Mouse (Mus musculus) c-Kit-positive CD71-positive TER-119-negative erythroid progenitor cells, embryonic 14.5 days (primary cell): ENCODE data around the gene Gys2.
A peak's percentile ranks its signal among the peaks of the same experiment; 100 is the strongest.
"Not testable (repeated sequence)": the region's sequence is repeated elsewhere in the genome, so short reads cannot be mapped to it uniquely, and the experiment has no call there.

Source experiments
- DNase-seq: peaks from one replicate; pipeline ENCODE4 v3.0.0-alpha.2; 2013; ENCODE audit warnings: low read depth

The Gys2 gene

DNA sequence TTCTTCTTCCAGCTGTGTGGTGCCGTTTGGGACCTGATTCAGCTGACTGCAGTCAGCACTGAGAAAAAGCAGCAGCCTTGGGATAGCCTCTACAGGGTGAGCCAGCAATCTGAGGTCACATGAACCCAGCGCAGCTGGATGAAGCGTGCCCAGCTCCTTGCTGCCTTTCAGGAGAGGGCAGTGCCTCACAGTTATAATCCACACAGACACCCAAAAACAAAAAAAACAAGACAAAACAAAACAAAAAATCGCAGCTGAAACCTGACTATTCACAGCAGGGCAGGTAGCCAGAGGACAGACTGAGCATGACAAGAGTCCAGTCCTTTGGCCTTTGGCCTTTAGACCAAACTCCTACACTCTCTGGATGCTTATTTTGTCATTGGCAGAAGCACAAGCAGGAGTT lies at the start of gene Gys2:
Gene Gys2, minus strand, starts transcription at position 309 of the 403 bp plus-strand sequence.
- DNase-seq = no peak

DNA sequence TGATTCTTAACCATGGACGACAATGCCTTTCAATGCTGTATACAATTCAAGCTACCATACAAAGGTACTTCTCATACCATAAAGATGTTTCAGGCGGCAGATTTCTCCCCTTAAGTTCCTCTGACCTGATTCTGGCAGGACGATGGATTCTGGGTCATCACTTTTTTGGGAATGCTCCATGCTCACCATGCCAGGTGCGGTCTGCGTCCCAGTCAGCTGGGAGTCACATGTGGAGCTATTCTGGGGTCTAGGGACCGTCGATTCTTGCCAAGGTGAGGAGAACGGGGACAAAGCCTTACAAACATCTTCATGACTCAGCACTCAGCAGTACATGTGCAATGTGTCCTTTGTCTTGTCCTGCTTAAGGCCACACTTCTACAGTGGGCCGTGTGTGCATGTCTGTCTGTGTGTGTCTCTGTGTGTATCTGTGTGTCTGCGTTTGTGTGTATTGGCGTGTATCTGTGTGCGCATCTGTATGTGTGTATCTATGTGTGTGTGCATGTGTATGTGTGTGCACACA lies 48.7 kb upstream of the Gys2 start:
- no peak for DNase-seq

DNA sequence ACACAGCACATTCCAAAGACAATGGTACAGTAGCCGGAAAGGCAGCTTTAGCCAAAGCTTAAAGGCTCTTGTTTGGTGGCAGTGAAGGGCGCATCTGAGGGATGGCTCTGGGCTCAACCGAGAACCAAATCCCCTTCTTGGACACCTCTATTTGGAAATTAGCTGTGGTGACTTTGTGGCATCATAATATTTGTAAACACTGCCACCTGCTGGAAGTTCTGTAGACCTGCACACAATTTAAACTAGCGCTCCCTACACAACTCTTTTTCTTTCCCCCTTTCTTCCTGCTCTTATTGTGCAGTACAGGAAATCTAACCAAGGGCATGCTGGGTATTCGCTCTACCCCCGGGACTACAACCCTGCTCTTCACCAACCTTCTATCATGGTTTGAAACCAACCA lies 46.2 kb upstream of the Gys2 start:
- peak; percentile 16 for DNase-seq

DNA sequence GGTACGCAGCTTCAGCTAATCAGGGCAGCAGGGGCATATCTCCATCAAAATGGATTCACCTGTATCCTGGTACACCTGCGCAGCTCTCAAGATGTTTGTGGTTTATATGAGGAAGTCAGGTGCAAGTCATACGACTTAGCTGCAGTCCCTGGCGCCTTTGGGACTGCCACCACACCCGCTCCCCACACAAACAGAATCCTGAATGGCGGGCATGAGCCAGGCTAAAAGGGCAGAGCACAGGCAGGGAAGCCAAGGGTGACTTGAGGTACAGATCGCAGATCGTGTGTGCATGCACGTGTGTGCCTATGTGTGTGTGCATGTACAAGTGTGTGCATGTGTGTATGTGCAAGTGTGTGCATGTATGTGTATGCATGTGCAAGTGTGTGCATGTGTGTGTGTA lies 42.5 kb upstream of the Gys2 start:
- not testable (repeated sequence) for DNase-seq

DNA sequence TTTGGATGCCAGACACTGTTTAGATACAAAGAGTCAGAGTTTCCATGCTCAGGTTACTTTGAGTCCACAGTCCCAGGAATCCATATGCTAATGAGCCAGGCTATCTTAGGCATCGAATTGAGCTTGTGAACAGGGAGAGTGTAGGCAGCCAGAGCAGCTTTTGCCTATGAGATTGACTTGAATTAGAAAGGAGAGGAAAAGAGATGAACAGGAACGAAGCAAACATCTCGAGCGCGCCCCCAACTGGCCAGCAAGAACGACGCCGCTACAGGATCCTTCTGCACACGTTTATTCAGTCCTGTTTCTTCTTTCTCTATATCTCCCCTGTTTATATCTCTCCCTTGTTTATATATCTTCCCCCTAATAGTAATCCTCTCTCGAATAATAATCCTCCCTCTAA lies 42.0 kb upstream of the Gys2 start:
- DNase-seq = no peak

DNA sequence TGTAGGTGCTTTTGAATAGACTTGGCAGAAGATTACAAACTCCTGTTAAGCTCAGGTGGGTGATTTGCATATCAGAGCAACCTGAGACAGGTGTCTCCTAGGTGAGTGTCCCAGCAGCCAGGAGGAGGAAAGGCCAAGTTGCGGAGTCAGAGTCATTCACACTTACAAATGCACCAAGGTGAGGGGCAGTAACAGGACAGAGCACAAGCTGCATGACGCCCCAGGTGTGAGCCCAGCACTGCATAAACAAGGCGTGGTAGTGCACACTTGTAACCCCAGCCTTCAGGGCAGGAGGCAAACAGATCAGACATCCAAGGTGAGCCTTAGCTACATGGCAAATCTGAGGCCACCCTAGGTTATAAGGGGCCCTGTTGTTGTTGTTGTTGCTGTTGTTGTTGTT lies 40.0 kb upstream of the Gys2 start:
- DNase-seq = no peak

DNA sequence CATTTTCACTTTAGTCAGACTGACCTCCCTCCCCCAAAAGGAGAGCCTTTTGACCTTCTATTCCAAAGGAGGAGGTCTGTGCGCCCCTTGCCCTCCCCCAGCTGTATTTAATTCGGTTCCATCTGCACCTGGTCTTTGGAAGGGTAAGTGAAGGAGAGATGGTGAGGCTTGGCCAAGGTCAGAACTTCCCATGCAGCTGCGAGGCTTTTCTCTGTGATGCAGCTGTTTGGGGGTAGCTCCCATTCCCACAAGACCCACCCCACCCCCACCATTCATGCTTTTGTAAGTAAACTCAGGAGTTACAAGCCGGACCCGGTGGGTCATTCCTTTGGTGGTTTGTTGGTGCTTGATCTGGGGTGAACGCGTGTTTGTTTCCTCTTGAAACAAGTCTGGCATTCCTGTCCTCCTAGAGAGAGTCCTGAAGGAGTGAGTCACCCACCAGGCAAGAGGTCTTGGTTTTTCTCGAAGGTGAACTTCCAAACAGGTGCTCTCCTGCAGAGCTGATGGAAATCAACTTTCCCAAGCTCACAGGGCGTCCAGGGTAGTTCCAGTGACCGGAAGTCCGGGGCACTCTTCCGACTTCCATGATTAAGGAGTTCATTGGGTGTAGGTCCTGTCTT lies 38.7 kb upstream of the Gys2 start:
- no peak for DNase-seq

DNA sequence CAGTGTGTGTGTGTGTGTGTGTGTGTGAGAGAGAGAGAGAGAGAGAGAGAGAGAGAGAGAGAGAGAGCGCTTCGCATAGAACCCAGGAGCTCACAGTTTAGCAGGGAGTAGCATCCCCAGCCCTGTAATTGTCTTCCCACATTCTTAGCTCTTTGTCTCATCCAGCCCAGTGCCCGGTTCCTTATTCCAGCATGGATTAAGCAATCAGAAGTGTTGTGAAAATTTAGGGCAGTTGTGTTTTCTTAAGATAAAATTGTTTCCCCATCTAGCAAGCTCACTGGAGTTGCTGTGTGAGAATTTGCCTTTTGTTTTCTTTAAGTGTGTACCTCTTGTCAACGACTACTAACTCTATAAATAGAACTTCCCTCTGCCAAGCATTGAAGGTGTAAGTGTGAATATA lies 35.8 kb upstream of the Gys2 start:
- DNase-seq = no peak

DNA sequence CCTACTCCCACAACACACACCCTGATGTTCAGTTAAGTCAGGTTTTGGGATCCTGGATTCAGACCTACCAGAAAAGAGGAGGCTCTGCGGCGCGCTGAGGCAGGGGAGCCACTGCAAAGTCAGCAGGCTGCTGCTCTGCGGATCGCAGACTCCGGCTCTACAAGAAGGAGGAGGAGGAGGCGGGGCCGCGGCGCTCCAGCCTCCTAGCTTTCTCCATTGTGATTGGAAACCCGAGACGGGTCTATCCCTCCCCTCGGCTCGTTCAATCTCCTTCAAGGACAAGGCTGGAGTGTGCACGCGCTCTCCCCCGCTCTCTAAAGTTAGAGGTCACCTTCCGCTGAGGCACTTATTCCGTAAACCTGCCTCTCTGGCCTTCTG lies 34.9 kb upstream of the Gys2 start, which contains the start of gene Ldhb:
Gene Ldhb, minus strand, starts transcription at position 173 of the 378 bp plus-strand sequence.
- peak; percentile 14 for DNase-seq

DNA sequence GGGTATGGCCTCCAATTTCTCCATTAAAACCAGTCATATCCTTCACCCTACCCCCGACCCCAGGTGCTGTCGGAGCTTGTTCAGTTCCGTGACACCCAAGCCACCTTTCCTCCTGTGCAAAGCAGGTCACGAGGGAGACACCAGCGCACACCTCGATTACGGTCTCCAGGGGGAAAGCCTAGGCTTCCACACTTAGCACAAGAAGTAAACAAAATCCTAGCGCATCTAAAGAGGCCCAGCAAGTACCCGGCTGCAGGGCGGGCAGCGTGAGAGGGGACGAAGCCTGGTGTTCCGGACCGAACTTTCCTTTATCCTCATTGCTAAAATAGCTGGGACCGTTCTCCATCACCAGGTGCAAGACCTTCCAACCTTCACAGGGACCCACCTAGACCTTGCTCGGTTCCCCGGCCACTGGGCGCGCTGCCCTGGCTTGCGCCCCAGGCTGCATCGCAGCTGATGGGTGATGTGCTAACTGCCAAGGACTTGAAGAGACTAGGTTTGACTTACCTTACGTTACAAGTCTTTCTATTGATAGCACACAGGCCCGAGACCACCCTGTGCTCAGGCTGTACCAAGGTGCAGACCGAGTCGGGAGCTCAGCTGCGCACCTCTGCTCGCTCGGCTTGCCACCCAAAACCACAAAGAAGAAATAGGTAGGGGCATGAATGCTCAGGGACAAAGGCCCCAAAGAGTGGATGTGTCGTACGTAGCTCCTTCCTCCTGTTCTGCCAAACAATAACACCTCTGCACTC lies 34.3 kb upstream of the Gys2 start:
- DNase-seq = no peak

DNA sequence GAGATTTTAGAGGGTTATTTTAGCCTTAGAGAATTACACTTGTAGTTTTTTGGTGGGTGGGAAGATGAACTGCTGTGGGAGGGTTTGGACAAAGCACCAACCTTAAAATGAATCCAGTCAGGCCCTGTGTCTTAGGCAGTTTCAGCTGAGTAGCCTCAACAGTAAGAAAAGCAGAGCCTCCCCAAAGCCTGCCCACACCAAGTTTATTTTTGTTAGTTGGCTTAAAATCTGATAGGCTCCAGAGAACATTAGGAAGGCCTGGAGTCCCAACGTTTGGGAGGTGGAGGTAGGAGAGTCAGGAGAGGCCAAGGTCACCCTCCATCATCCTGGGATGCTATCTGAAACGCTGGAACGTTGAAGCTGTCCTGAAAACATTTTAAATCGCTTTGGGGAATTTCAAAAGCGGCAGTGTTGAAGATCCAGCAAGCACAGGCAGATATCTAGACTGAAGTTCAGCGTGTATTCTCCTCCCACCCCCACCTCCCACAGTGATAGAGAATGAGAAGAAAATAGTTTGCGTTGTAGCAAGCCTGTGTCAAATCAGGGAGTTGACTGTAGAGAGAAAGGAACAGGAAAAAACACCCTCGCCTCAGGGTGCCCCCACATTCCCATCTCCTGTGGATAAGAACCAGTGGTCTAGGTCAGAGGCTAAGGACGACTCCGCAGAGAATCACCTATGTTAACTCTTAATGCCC lies 33.6 kb upstream of the Gys2 start:
- DNase-seq = no peak

DNA sequence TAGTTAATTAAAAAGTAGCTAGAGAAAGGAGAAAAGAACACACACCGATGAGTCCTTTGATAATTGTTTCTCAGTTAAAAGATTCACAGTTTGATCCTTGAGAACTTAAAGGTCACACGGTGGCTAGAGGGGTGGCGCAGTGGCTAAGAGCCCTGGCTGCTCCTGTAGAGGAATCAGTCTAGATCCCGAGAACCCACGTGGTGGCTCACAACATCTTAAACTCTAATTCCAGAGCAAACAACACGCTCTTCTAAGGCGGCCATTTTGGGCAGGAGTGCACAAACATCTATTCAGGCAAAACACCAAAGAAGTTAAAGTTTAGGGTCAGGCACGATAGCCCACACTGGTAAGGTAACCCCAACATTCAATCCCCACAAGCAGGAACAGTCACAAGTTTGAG lies 30.7 kb upstream of the Gys2 start:
- no peak for DNase-seq

DNA sequence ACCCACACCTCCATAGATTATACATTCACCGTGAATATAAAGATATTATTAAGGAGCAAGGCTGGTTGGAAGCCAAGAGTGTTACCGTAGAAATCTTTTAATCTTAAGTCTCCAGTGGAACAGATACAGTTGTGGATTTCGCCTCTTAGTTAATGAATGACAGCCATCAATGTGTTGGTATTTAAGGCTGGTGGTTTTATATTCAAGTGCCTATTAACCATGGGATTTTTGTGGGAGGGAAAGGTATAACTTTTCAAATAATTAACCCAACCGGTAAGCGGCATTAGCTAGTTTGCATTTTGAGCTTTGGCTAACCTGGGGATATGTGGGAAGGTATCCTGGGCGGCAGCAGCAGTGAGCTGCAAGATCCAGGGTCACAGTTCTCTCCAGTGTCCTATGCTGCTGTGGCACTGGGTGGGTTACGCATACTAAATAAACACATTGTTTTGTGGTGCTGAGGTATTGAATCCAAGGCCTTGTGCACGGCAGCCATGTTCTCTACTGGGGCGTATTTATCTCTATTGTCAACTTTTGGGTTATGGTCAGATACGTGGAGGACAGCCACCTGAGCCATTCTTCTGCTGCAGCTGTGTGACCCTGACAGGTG lies 29.7 kb upstream of the Gys2 start:
- DNase-seq = no peak

DNA sequence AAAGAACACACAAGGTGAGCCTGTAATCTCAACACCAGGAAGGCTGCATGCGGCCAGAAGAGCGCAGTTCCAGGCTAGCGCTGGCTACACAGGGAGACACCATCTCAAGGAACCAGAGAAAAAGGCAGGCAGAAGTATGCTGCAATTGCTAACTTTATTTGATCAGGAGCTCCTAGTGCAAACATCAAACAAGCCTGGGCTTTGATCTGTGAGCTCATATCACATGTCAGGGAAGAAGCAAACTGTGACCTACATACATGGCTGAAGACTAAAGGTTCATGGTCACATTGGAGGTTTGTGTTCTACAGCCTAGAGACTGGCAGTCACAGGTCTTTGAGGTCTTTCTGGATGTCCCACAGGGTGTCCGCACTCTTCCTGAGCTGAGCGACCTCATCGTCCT lies 17.2 kb upstream of the Gys2 start:
- not testable (repeated sequence) for DNase-seq

DNA sequence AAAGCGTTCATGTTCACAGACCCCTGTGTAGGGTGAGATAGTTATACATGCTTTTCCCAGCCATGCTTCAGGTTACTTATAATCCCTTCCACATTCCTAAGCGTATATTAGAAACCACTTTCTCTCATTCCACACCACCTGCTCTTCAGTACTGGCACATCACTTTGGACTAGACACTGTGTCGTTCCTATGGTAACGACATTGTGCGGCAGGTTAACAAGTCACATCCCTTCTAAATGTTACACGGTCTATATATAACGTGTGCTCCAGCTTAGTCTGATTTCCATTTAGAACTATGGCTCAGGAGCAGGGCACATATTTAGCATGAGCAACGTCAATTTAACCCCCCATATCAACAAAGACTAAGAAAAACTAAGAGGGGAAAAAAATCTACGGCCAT lies 14.7 kb upstream of the Gys2 start:
- no peak for DNase-seq

DNA sequence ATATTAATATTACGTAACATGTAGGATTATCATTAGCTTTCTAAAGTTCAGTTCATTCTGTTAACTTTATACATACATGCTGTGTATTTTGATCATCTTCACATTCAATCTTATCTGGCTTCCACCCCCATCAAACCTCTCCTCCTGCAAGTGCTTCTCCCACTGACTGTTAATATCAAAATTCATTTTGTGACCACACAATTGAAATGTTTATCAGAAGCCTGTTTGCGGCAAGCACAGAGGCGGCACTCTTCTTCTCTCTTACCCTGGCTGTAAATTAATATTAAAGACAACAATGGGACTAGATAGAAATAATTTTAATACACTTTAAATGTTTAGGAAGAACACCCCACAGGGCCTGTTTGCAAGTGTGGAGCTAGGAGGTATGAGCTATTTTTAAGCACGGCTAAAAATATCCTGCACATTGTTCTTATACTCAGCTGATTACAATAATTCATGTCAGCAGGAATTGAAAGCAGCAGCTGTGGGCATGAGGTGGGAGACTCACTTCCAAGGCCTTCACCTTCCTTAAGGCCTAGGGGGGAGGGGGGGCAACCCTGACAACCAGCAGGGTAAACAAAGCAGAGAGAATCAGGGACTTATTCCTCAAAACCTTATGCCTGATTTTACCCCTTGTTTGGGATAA lies 12.7 kb upstream of the Gys2 start:
- DNase-seq = no peak

DNA sequence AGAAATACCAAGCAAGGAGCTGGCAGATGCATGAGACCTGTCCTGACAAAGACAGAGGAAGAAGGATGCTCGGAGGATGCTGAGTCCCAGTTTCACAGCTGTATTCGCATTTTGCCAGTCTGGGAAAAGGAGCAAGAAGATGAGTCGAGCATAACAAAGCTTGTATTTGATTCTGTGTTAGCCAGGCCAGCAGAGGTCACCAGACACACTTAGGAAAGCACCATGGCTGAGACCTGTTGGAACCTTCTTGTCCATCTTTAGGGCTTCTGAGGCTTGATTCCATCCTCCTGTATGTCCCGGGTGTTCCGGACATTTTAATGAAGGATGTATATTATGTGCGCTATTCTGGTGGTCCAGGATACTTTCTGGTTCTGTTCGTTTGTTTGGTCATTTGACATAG lies 4.3 kb upstream of the Gys2 start:
- no peak for DNase-seq

DNA sequence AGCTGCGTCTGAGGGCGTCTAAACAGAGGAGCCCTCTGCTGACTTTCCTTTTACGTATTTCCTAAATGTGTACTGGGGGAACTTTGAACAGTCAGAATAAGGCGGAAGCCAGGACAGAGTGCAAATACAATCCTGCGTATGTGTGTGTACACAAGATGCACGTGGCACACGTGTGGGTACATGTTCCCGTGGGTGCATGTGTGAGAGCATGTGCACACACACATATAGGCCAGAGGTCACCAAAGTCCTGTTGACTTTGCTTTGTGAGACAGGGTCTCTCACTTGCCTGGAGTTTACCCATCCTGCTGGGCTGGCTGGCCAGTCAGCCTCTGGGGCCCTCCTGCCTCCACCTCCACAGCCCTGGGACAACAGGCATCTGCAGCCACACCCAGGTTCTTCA lies 1.8 kb downstream of the Gys2 start:
- DNase-seq = no peak

DNA sequence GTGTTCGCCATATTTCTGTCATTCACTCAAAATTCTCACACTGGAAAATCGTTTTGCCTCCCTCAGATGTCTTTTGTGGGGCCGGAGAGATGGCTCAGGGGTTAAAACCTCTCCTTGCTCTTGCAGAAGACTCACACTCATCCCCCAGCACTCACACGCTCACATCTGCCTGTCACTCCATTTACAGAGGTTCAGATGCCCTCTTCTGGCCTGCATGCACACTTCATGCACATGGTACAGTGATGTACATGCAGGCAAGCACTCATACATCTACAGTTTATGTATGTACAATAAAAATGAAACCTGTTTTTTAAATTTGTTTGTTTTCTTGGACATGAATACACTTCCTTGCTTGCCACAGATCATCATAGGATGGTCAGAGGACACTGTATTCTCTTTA lies 3.3 kb downstream of the Gys2 start:
- no peak for DNase-seq

DNA sequence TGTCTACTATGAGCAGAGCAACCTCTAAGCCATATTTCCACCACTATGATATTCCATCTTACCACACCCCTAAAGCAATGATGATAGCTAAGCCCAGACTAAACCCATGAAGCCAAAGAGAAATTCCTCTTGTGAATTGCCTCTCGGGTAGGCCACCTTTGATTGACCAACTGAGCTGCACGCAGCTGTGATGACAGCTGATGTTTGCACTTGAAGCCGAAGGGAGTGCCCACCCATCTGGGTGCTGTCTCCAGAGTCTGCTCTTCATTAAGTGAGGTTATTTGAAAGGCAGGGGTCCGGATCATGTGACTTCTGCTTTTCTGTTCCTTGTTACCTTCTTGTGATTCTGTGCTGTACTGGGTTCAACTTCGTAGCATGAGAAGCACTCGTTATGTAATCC lies 10.7 kb downstream of the Gys2 start:
- no peak for DNase-seq

DNA sequence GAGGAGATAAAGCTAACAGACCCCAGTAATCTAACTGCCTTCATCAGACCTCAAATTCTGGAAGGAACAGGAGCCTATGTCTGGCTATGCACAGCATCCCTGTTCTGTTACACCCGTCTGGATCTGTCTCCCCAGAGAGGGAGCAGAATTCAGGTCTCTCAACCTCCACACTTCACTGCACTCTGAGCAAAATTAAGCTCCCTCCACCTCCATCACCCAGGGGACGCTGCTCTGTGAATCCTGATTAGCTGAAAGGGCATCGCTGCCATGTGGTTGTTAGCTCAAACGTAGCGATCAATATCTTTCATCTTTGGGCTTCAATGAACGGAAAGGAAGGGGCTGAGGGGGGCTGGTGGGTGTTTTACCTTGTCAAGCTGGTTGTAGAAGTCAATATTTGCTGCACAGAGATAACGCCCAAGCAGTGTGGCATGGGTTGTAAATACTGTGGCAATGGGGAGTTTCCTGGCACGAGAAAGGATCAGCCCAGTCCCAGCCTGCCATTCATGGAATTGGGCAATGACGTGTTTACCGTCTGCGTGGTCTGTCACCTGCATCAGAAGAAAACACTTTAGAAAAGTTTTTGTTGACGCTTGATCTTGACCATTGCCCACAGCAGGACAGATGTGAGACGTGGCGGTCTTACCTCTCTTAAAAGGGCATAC lies 13.8 kb downstream of the Gys2 start:
- no peak for DNase-seq

DNA sequence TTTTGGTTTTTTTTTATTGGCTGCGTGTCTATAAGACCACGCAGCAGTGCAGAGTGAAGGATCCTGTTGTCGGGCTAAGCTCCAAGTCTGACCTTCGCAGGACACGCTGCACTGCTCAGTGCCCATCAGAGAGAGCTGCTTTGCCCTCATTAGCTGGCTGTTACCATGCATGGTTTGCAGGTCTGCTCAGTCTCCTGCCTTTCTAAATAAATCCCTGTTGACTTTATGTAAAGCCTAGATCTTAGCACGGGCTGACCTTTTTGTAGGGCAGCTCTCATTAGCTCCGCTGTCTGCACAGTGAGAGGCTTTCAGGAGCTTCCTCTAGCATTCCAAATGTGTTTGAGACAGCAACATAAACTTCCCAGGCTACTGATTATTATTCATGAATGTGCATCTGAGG lies 14.9 kb downstream of the Gys2 start:
- no peak for DNase-seq
